Mouse (Mus musculus) intestine, embryonic 14.5 days (tissue): ENCODE results near the gene Cdip1. TPM values are rescaled to one million over a fixed set of nuclear protein-coding genes. Genes with fewer than 3 reads are reported as not detected.
A peak's percentile ranks its signal among the peaks of the same experiment; 100 is the strongest.
"Not testable (repeated sequence)": the region's sequence is repeated elsewhere in the genome, so short reads cannot be mapped to it uniquely, and the experiment has no call there.

ENCODE experiments used
- ATAC-seq: fragments of 200-750 bp; cut with Nextera tagmentation; replicated peaks from 2 replicates; pipeline ENCODE4 v1.8.0; 2017; ENCODE audit warnings: low read depth, moderate number of reproducible peaks, moderate TSS enrichment, moderate library complexity; ENCODE audit not compliant: low FRiP score, low TSS enrichment
- DNase-seq: peaks from one replicate; pipeline ENCODE4 v3.0.0-alpha.2; 2018; ENCODE audit warnings: low spot score
- H3K27ac ChIP-seq: fragments of 300-500 bp; sonication (generic); 2 replicates; pipeline ENCODE4 v1.5.1; 2014; ENCODE audit warnings: low read depth, mild to moderate bottlenecking, control low read depth
- H3K27me3 ChIP-seq: fragments of 300-500 bp; sonication (generic); replicated peaks from 2 replicates; pipeline ENCODE4 v1.6.1; 2014; ENCODE audit warnings: low read length, control low read depth; ENCODE audit not compliant: control insufficient read depth, insufficient read depth
- H3K36me3 ChIP-seq: fragments of 300-500 bp; sonication (generic); 2 replicates; pipeline ENCODE4 v1.6.1; 2014; ENCODE audit warnings: low read length, control low read depth; ENCODE audit not compliant: control insufficient read depth, insufficient read depth
- H3K4me1 ChIP-seq: fragments of 300-500 bp; sonication (generic); replicated peaks from 2 replicates; pipeline ENCODE4 v1.6.1; 2014; ENCODE audit warnings: low read length, control low read depth, mixed read lengths; ENCODE audit not compliant: control insufficient read depth, insufficient read depth
- H3K4me2 ChIP-seq: fragments of 300-500 bp; sonication (generic); 2 replicates; pipeline ENCODE4 v1.6.1; 2014; ENCODE audit warnings: low read length
- H3K4me3 ChIP-seq: fragments of 300-500 bp; sonication (generic); 2 replicates; pipeline ENCODE4 v1.5.1; 2014; ENCODE audit warnings: low read depth, low read length, control low read depth, mixed read lengths
- H3K9ac ChIP-seq: fragments of 300-500 bp; sonication (generic); 2 replicates; pipeline ENCODE4 v1.6.1; 2014; ENCODE audit warnings: mild to moderate bottlenecking, low read length
- H3K9me3 ChIP-seq: fragments of 300-500 bp; sonication (generic); 2 replicates; pipeline ENCODE4 v1.6.1; 2016; ENCODE audit warnings: low read length, control low read depth; ENCODE audit not compliant: control insufficient read depth
- WGBS: fragments of 180-500 bp; shearing (Covaris S2); extraction: QIAGEN DNeasy Blood & Tissue Kit; methylation state at CpG from one replicate; pipeline ENCODE4 v1.1.7; 2014; 5-methylcytosine and 5-hydroxymethylcytosine counted together
- polyA plus RNA-seq: library from polyadenylated mRNA; unstranded; fragments of >200 nt; fragmentation: Nextera tagmentation; extraction: Ambion mirVana; gene quantifications from 2 replicates; pipeline ENCODE4 v1.2.1, GENCODE M21; 2014

Gene Cdip1
- polyA plus RNA-seq, 1 experiment from 2014 or later = 85.3 TPM

DNA sequence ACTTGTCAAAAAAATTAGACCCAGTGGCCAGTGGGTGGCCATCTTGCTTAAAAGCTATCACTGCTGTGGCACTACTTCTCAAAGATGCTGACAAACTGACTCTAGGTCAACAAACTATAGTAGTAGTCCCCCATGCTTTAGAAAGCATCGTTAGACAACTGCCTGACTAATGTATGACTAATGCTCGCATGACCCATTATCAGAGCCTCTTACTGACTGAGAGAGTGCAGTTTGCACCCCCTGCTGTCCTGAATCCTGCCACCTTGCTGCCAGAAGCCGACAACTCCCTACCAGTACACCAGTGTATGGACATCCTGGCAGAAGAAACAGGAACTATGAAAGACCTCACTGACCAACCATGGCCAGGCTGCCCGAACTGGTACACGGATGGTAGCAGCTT is 34.4 kb upstream of the Cdip1 start:
- H3K9me3 ChIP-seq, ATAC-seq, H3K9ac ChIP-seq, H3K27ac ChIP-seq, H3K4me2 ChIP-seq, H3K4me1 ChIP-seq, H3K4me3 ChIP-seq, DNase-seq, H3K36me3 ChIP-seq, H3K27me3 ChIP-seq: not testable (repeated sequence)
- 86% methylated on average over 5 of the region's 5 CpGs for WGBS

DNA sequence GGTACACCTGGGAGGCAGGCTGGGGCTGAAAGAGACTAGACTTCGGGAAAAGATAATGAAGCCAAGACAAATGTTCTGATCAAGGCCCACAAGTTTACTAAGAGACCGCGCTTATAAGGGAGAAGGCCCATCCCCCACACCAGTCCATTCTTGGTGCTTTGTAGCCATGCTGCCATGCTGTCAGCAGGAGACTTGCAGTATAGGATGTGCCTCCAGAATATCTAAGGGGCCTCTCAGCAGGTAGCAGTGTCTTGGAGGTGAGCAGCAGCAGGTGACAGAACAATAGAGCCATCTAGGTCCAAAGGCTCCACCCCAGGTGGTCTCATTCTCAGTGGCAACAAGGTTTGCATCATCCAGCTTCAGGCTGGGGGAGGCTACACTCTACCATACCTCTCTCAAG is 28.3 kb upstream of the Cdip1 start:
- Histone ChIP-seq H3K36me3 (no peaks in the 10 kb centered on the region), H3K27me3 (no peaks in the 10 kb centered on the region), H3K4me3 (no peak overlapping the region), H3K4me1 (no peaks in the 10 kb centered on the region), H3K9ac (no peak overlapping the region), H3K4me2 (no peak overlapping the region), H3K27ac (no peak overlapping the region), H3K9me3 (peaks cover 5% of the 10 kb centered on the region; the same call in 1 of the 2 replicates)
- WGBS = 89% methylated on average over 3 of the region's 3 CpGs
- DNase-seq (no peak), ATAC-seq (no peak)

DNA sequence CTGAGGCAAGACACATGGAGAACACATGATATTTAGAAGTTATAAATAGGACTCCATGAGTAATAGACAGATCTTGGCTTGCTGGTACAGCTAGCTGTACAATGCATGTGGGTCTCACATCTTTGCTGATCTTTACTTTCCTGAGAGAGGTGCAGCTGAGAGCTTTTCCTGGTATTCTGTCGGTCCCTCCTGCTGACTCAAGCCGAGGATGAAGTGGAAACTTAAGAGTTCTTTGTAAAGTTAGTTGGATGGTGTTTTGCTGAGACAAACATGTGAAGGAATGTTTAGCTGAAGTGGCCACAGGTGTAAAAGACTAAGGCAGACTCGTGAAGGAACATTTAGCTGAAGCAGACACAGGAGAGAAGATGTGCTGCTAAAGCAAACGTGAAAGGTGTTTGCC is 6.5 kb upstream of the Cdip1 start:
- no peak for DNase-seq
- ATAC-seq = no peak
- Histone ChIP-seq H3K27ac (no peak overlapping the region), H3K4me3 (no peak overlapping the region), H3K36me3 (no peaks in the 10 kb centered on the region), H3K4me2 (no peak overlapping the region), H3K9me3 (no peaks in the 10 kb centered on the region), H3K9ac (no peak overlapping the region), H3K27me3 (no peaks in the 10 kb centered on the region), H3K4me1 (no peaks in the 10 kb centered on the region)
- WGBS = 79% methylated on average over 4 of the region's 4 CpGs

DNA sequence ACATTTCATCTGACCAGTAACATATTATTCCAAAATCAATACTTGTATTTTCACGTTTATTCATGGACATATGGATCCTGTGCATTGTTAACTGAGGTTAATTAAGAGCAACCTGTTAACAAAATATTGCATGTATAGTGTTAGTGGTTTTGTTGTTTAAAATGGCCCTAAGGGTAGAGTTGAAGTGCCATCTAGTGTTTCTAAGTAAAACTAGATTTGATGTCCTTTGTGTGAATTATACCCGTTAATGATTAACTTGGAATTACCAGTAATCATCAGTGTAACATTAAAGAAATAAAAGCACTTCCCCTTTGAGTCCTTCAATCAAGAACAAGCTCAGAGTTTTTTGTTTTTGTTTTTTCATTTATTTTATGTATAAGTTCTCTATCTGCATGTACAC is 1.2 kb upstream of the Cdip1 start:
- WGBS = 68% methylated on average over 2 of the region's 2 CpGs
- Histone ChIP-seq H3K27me3 (no peaks in the 10 kb centered on the region), H3K27ac (no peak overlapping the region), H3K9me3 (no peaks in the 10 kb centered on the region), H3K4me1 (peaks cover 15% of the 10 kb centered on the region), H3K9ac (no peak overlapping the region), H3K4me3 (no peak overlapping the region), H3K36me3 (0 out of 2 replicates have a peak, but pooled peaks cover 4% of the 10 kb centered on the region), H3K4me2 (no peak overlapping the region)
- ATAC-seq = no peak
- DNase-seq = no peak

DNA sequence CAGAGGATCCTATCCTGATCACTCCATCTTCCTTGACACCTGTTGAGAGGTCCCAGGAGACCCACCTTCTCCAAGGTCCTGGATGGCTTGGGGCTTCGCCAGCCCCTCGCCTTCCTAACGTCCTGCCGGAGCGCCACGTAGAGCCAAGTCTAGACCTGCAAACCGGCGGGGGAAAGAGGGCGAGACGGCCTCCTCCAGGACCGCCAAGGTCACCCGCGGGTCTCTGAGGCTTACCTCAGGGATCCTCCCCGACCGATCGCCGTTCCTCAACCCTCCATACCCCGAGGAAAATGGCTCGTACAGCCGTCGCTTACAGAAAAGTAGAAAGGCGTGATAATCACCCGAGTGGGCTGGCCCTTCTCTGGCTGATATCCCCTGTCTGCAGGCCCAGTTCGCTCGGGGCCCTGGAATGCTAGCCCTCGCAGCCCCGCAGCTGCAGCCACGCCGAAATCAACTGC is 752 bp downstream of the Cdip1 start:
- peak; percentile 37 for ATAC-seq
- Histone ChIP-seq H3K4me3 (peak overlapping the region; percentile 87), H3K36me3 (0 out of 2 replicates have a peak, but pooled peaks cover 4% of the 10 kb centered on the region), H3K9ac (peak overlapping the region; percentile 84), H3K4me1 (peaks cover 21% of the 10 kb centered on the region), H3K27ac (peak overlapping the region; percentile 100), H3K4me2 (peak overlapping the region; percentile 71), H3K27me3 (no peaks in the 10 kb centered on the region), H3K9me3 (no peaks in the 10 kb centered on the region)
- WGBS = under 1% methylated on average over 29 of the region's 29 CpGs
- DNase-seq = no peak

DNA sequence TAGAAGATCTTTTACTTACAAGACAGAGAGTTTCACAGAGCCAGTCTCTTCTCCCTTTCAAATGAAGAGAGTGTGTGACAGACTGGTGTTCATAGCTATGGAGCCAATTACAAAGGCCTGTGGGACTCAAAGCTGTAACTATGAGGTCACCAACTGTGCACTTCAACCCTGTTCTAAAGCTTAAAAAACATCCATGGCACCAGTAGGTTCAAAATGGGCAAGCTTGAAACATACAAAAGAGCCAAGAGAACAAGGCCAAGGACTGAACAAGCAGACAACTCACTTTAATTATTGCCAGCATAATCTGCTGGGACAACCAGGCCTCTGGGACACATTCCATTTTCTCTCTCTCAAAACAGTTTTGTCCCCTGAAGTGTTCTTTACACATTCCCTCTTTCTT is 1.9 kb downstream of the Cdip1 start:
- no peak for ATAC-seq
- no peak overlapping the region for H3K9ac ChIP-seq

DNA sequence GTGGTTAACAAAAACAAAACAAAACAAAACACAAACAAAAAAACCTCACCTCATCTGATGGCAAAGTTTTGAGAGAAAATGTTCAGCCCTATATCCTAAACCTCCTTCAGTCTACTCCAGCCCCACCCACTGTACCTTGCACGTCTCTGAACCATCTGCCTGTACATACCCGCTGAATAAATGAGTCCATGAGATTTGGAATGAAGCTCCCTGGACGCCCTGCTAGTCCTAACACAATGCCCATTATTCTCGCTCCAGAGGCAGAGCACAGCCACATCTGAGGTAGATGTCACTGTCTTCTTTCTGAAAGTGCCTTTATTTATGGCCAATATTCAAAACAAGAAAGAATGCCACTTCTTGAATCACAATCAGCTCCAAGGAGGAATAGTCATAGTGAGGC is 4.4 kb downstream of the Cdip1 start:
- Histone ChIP-seq H3K4me1 (peaks cover 27% of the 10 kb centered on the region), H3K4me3 (no peak overlapping the region), H3K9ac (no peak overlapping the region), H3K27me3 (no peaks in the 10 kb centered on the region), H3K4me2 (no peak overlapping the region), H3K27ac (no peak overlapping the region), H3K36me3 (0 out of 2 replicates have a peak, but pooled peaks cover 13% of the 10 kb centered on the region), H3K9me3 (no peaks in the 10 kb centered on the region)
- no peak for DNase-seq
- no peak for ATAC-seq
- WGBS = 57% methylated on average over 4 of the region's 4 CpGs

More for the DNA sequence above, 1.9 kb downstream of the Cdip1 start:
- 0 out of 2 replicates have a peak overlapping the region, but pooled peaks have one; percentile 87 for H3K4me3 ChIP-seq
- no peak overlapping the region for H3K27ac ChIP-seq
- peak overlapping the region; percentile 71 for H3K4me2 ChIP-seq
- H3K9me3 ChIP-seq = no peaks in the 10 kb centered on the region
- DNase-seq = no peak
- no peaks in the 10 kb centered on the region for H3K27me3 ChIP-seq
- H3K4me1 ChIP-seq = peaks cover 21% of the 10 kb centered on the region
- H3K36me3 ChIP-seq = 0 out of 2 replicates have a peak, but pooled peaks cover 8% of the 10 kb centered on the region

DNA sequence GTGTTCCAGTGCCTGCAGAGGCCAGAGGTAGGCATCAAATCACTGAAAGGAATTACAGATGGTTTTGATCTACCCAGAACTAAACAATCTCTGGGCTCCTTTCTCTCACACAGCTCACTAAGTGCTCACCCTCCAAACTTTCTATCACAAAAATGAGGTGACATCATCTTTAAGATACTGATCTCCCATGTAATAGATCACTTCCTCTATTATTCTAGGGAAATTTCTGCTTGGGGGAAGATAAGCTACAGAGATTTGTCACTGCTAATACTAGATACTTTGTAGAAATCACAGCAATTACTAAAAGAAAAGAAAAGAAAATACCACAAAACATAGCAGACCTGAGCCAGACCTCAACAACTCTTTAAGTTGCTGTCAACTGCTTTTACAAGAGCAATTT is 7.6 kb downstream of the Cdip1 start:
- Histone ChIP-seq H3K36me3 (0 out of 2 replicates have a peak, but pooled peaks cover 15% of the 10 kb centered on the region), H3K4me2 (no peak overlapping the region), H3K9ac (no peak overlapping the region), H3K27ac (no peak overlapping the region), H3K27me3 (no peaks in the 10 kb centered on the region), H3K9me3 (no peaks in the 10 kb centered on the region), H3K4me3 (no peak overlapping the region), H3K4me1 (peaks cover 17% of the 10 kb centered on the region)
- ATAC-seq (no peak), DNase-seq (no peak)

DNA sequence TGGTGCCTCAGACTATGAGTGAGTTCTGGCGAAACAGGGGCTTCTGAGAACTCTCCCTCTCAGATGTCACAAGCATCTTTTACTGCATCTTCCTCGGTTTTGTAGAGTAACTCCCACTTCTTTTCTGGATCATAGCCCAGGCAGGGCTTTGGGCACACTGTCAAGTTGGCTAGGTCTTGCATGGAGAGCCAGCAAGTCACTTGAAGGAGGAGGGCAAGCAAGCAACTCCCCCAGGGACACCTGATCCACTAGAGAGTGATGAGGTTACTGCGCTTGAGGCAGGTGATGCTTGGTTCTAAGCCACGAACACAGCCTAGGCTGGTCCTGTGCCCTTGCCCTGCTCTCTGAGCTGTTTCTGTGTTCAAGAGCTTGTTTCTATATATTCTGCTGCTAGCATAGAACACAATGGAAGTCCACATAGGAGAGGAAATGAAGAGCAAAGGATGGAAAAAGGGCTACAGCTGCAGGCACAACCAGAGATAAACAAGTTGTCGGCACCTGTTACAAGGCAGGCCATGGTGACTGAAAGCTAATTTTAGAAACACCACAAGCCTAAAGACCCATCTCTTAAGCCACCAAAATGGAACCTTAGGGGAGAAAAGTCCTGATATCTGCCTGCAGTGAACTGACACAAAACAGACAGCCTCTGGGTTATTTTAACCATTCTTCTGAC is 8.4 kb downstream of the Cdip1 start:
- 73% methylated on average over 5 of the region's 5 CpGs for WGBS
- H3K9ac ChIP-seq = no peak overlapping the region
- no peak overlapping the region for H3K4me3 ChIP-seq
- H3K36me3 ChIP-seq = 0 out of 2 replicates have a peak, but pooled peaks cover 15% of the 10 kb centered on the region
- no peak overlapping the region for H3K4me2 ChIP-seq
- no peaks in the 10 kb centered on the region for H3K27me3 ChIP-seq
- ATAC-seq (no peak), DNase-seq (no peak)
- H3K4me1 ChIP-seq = peaks cover 14% of the 10 kb centered on the region
- no peaks in the 10 kb centered on the region for H3K9me3 ChIP-seq
- no peak overlapping the region for H3K27ac ChIP-seq
